Mouse (Mus musculus) central nervous system, embryonic 14 days (tissue): Measurements from ENCODE around the gene Samd13. TPM values are rescaled to one million over a fixed set of nuclear protein-coding genes. Genes with fewer than 3 reads are reported as not detected.

Source experiments
- polyA plus RNA-seq: library from polyadenylated mRNA; depleted of rRNA; stranded (reverse); fragments of >200 nt; gene quantifications from 2 replicates; pipeline ENCODE4 v1.2.3, GENCODE M21; 2012; rRNA removed

Samd13 gene
- 0.21 and 0.38 TPM in 2 replicates for polyA plus RNA-seq

DNA sequence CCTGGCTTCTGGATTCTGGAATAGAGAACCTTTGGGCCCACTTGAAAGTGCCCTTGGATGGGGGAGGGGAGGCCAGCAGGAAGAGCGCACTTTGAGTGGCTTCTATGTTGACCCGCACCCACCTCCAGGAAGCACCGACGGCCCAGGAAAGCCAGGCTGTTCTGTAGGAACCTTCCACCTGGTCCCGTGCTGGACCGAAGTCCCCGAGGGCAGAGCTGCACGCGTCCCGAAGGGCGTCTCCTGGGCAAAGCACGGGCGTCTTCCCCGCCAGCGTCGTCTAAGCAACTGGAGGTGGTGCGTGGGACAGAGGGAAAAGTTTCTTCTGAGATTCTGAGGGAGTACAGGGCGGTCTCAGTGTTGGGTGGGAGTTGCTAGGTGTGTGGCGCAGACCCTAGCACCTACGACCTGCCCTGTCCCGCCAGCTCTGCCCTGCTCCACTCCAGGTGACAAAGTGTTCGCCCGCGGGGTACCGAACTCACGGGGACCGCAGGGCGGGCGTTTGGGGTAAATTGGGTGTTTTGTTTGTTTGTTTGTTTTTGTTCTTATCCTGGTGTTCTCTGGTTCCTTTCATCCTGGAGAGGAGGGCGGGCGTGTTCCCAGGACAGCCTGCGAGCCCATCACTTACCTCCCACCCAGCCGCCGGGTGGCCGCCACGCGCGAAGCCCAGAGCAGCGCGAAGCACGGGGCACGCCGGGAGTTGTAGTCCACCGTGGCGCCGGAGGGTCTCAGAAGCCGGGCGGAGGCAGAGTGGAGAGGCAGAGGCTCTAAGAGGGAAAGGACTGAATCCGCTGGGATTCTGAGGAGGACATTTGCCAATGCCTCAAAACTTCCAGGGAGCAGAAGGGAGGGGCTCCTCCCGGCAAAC, at the start of gene Samd13:
Samd13 (minus strand) TSS at position 782 of the 865 bp plus-strand sequence.

DNA sequence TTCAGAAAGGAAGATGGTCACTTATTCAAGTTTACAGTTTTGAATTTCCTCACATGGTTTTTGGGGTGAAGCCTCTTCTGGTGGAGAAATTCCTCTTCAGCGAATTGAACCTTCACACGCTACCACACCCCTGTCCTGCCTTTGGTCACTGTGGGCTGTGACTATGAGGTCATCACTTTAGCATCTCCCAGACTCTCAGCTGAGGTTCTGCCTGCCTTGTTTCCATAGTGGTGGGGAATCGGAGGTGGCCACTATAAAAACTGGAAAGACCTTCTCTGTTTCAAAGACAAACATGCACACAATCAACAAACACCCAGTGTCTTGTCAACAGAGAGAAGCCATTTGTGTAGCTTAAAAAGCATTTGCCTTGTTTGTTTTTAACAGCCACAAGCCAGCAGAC, 34.2 kb downstream of the Samd13 start, which contains the start of gene 4930503B20Rik:
4930503B20Rik (minus strand) TSS at position 101 of the 400 bp plus-strand sequence.

DNA sequence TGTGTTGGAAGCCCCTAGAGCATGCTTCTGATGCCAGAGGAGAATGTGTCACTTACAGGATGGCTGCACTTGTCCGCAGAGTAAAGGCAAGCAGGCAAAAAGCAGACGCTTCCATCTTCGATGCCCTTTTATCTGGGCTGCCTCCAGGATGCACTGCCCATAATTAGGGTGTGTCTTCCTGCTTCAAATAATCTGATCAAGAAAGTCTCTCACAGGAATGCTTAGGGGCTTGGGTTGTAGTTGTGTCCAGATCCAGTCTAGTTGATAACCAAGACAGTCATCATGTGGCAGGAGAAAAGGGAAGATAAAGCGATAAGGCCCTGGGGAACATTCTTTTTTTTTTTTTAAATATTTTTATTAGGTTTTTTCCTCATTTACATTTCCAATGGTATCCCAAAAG, 69.9 kb downstream of the Samd13 start, which contains the start of gene Dnase2b:
Dnase2b (minus strand) TSS at position 101 of the 400 bp plus-strand sequence.

Other genes starting within 250 kb of the Samd13 start
- gene Ctbs, start 235.8 kb downstream of the Samd13 start, polyA plus RNA-seq = 2.4 and 3.0 TPM in 2 replicates
- gene Spata1, start 185.8 kb downstream of the Samd13 start, polyA plus RNA-seq = 10.0 and 10.9 TPM in 2 replicates
- 216 and 226 TPM in 2 replicates for gene Gng5, start 185.8 kb downstream of the Samd13 start, polyA plus RNA-seq
- gene Rpf1, start 164.2 kb downstream of the Samd13 start, polyA plus RNA-seq = 46.6 and 51.9 TPM in 2 replicates
- 0.11 TPM in 1 of 2 replicates, not detected in the other for gene Uox, start 115.2 kb downstream of the Samd13 start, polyA plus RNA-seq
- not detected in 2 replicates for gene Dnase2b, start 70.0 kb downstream of the Samd13 start, polyA plus RNA-seq
- not detected in 2 replicates for gene 4930503B20Rik, start 34.3 kb downstream of the Samd13 start, polyA plus RNA-seq
- gene Prkacb, start 127.4 kb upstream of the Samd13 start, polyA plus RNA-seq = 91.4 and 93.9 TPM in 2 replicates
- gene Ttll7, start 166.8 kb upstream of the Samd13 start, polyA plus RNA-seq = 7.5 and 8.4 TPM in 2 replicates